Comparison of ENCODE assay signal across 17 mouse cellular contexts in genomic region chr10:37339658-37340057, GRCm38 (mm10).
"Had no signal": no experiment of that assay in that cellular context is flagged by ENCODE, and none has a peak within 500 bp of the region (broad histone marks: within the 10 kb centered on the region; RNA-seq: fewer than 3 reads in every experiment).

No protein-coding gene starts in this region.

- H3K4me1 ChIP-seq: lung, embryonic 15.5 days; midbrain, embryonic 10.5 days; midbrain, embryonic 12.5 days; neural tube, embryonic 12.5 days; stomach, embryonic 15.5 days had no signal

- H3K9ac ChIP-seq: liver, embryonic 14.5 days; lung, embryonic 15.5 days; midbrain, embryonic 12.5 days; neural tube, embryonic 12.5 days; stomach, embryonic 15.5 days had no signal

- ATAC-seq: lung, postnatal 0 days; midbrain, embryonic 16.5 days had no signal

- H3K27me3 ChIP-seq: lung, embryonic 15.5 days; midbrain, embryonic 12.5 days; neural tube, embryonic 12.5 days; stomach, embryonic 15.5 days had no signal

- H3K9me3 ChIP-seq: lung, embryonic 15.5 days; midbrain, embryonic 10.5 days; midbrain, embryonic 12.5 days; neural tube, embryonic 12.5 days; stomach, embryonic 15.5 days had no signal

- H3K4me3 ChIP-seq: lung, embryonic 15.5 days; midbrain, embryonic 10.5 days; midbrain, embryonic 12.5 days; neural tube, embryonic 12.5 days; stomach, embryonic 15.5 days had no signal

- H3K27ac ChIP-seq: liver, embryonic 14.5 days; lung, embryonic 15.5 days; midbrain, embryonic 10.5 days; midbrain, embryonic 12.5 days; neural tube, embryonic 12.5 days; stomach, embryonic 15.5 days; stomach, postnatal 0 days had no signal

- H3K4me2 ChIP-seq: lung, embryonic 15.5 days; midbrain, embryonic 12.5 days; neural tube, embryonic 12.5 days; stomach, embryonic 15.5 days had no signal

- DNase-seq: lung, adult 2 months; lung, postnatal 14 days; lung, postnatal 36 days; midbrain, embryonic 14.5 days; right cerebral cortex, postnatal 14 days; thymus, adult 2 months; thymus, postnatal 25 days; thymus, postnatal 4 days had no signal

- H3K36me3 ChIP-seq: lung, embryonic 15.5 days; midbrain, embryonic 10.5 days; midbrain, embryonic 12.5 days; neural tube, embryonic 12.5 days; stomach, embryonic 15.5 days had no signal
